Mouse (Mus musculus): ENCODE measurements around the gene Rusc2. TPM values are rescaled to one million over a fixed set of nuclear protein-coding genes. Genes with fewer than 3 reads are reported as not detected.

Gene Rusc2
- polyA plus RNA-seq, 1 experiment from 2014 or later = 1.4 TPM

GRCm38 (mm10) chr4:43453413-43453812, 71.6 kb downstream of the Rusc2 start:
- DNase-seq (ENCODE audit: low spot score) (no peak), ATAC-seq (replicated peaks; ENCODE audit: low FRiP score) (no peak)
- peaks cover 35% of the 10 kb centered on the region for H3K27me3 ChIP-seq (replicated peaks; ENCODE audit: control insufficient read depth, insufficient read depth, low read length)

DNA sequence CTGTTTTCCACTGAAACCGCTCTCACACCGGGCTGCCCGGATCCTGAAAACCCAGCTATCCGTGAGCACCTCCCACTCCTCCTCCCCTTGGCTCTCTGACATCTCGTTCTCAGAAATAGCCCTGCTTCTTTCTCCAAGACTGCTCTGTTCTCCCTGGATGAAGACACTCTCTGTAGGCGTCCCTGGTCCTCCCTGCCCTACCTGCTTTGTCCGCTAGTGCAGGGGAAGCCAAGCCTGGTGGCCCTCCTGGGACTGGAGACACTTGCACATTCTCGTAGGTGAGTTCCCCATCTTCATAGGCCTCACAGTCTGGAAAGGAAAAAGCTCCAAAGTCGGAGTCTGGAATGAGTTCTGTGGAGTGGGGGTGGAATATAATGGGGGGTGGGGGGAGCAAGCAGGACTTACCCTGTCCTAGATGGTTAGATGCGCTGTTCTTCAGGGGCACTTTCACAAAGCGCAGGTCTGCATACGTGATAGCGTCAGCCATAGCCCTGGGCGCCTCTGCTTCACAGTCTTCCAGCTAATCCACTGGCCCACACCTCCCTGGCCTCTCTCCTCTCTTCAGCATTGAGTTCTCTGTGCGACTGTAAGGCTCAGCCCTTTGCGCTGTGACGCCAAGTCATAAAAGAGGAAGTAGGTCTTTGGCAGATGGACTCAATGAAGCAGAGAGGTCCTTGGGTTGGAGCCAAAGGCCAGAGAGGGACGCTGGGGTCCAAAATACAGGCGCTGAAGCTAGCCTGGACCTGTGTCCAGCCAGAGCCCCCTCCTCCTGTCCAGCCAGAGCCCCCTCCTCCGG, 72.5 kb downstream of the Rusc2 start, which contains the start of gene Cd72:
Cd72 (minus strand) TSS at position 588 of the 796 bp plus-strand sequence.
- Histone ChIP-seq H3K27ac (ENCODE audit: low read depth, low read length) (no peak within 1 kb of the TSS), H3K27me3 (replicated peaks; ENCODE audit: control insufficient read depth, insufficient read depth, low read length) (peaks cover 35% of the 10 kb centered on the region), H3K9ac (ENCODE audit: low read depth, low read length) (no peak within 1 kb of the TSS), H3K4me3 (ENCODE audit: low read depth, low read length) (peak within 1 kb of the TSS; percentile 21), H3K4me1 (replicated peaks; ENCODE audit: control insufficient read depth, insufficient read depth, low read length) (no peaks in the 10 kb centered on the region; the same call in 1 of the 2 replicates), H3K9me3 (ENCODE audit: control insufficient read depth, low read length) (no peaks in the 10 kb centered on the region), H3K4me2 (peak within 1 kb of the TSS; percentile 48), H3K36me3 (ENCODE audit: control insufficient read depth, insufficient read depth, low read length) (no peaks in the 10 kb centered on the region)
- ATAC-seq (replicated peaks; ENCODE audit: low FRiP score) (no peak), DNase-seq (ENCODE audit: low spot score) (no peak)
- 24% methylated on average over 20 of the region's 20 CpGs for WGBS

More at GRCm38 (mm10) chr4:43453413-43453812, 71.6 kb downstream of the Rusc2 start:
- Histone ChIP-seq H3K27ac (ENCODE audit: low read depth, low read length) (no peak overlapping the region), H3K36me3 (ENCODE audit: control insufficient read depth, insufficient read depth, low read length) (no peaks in the 10 kb centered on the region), H3K4me1 (replicated peaks; ENCODE audit: control insufficient read depth, insufficient read depth, low read length) (no peaks in the 10 kb centered on the region; the same call in 1 of the 2 replicates), H3K9ac (ENCODE audit: low read depth, low read length) (no peak overlapping the region), H3K4me3 (ENCODE audit: low read depth, low read length) (peak overlapping the region; percentile 21), H3K9me3 (ENCODE audit: control insufficient read depth, low read length) (no peaks in the 10 kb centered on the region), H3K4me2 (peak overlapping the region; percentile 48)
- 2% methylated on average over 18 of the region's 18 CpGs for WGBS

- H3K4me1 ChIP-seq (replicated peaks; ENCODE audit: control insufficient read depth, insufficient read depth, low read length) = no peaks in the 10 kb centered on the region; the same call in 1 of the 2 replicates
- no peak overlapping the region for H3K4me3 ChIP-seq (ENCODE audit: low read depth, low read length)
- no peak overlapping the region for H3K9ac ChIP-seq (ENCODE audit: low read depth, low read length)
- 24% methylated on average over 4 of the region's 4 CpGs for WGBS
- no peaks in the 10 kb centered on the region for H3K36me3 ChIP-seq (ENCODE audit: control insufficient read depth, insufficient read depth, low read length)
- no peak for DNase-seq (ENCODE audit: low spot score)
- peaks cover 31% of the 10 kb centered on the region for H3K27me3 ChIP-seq (replicated peaks; ENCODE audit: control insufficient read depth, insufficient read depth, low read length)
- ATAC-seq (replicated peaks; ENCODE audit: low FRiP score) = no peak
- no peaks in the 10 kb centered on the region for H3K9me3 ChIP-seq (ENCODE audit: control insufficient read depth, low read length)
- H3K27ac ChIP-seq (ENCODE audit: low read depth, low read length) = no peak overlapping the region
- H3K4me2 ChIP-seq = no peak overlapping the region
Observed at GRCm38 (mm10) chr4:43456470-43456869, 74.7 kb downstream of the Rusc2 start.

GRCm38 (mm10) chr4:43457124-43457523, 75.3 kb downstream of the Rusc2 start:
- Histone ChIP-seq H3K4me2 (no peak overlapping the region), H3K36me3 (ENCODE audit: control insufficient read depth, insufficient read depth, low read length) (no peaks in the 10 kb centered on the region), H3K9me3 (ENCODE audit: control insufficient read depth, low read length) (no peaks in the 10 kb centered on the region), H3K4me1 (replicated peaks; ENCODE audit: control insufficient read depth, insufficient read depth, low read length) (no peaks in the 10 kb centered on the region; the same call in 1 of the 2 replicates), H3K9ac (ENCODE audit: low read depth, low read length) (no peak overlapping the region), H3K27ac (ENCODE audit: low read depth, low read length) (no peak overlapping the region), H3K4me3 (ENCODE audit: low read depth, low read length) (no peak overlapping the region), H3K27me3 (replicated peaks; ENCODE audit: control insufficient read depth, insufficient read depth, low read length) (peaks cover 31% of the 10 kb centered on the region)
- WGBS = 23% methylated on average over 8 of the region's 8 CpGs
- no peak for ATAC-seq (replicated peaks; ENCODE audit: low FRiP score)
- no peak for DNase-seq (ENCODE audit: low spot score)

DNA sequence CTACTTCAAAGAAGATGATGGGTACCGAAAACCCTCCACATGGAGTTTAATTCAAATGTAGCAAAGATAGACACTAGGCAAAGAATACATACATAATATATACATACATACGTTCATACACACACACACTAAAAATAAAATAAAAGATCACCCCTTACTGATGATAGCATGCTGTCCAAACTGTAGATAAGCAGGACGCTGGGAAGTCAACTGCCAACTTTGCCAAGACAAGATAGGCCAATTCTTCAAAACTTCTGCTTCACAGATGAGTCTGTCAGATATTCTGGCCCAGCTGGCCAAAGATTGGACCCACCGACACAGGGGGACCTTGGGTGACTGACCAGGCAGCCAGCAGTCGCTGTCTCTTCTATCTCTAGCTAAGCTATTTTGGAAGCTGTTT, 81.3 kb downstream of the Rusc2 start:
- H3K9me3 ChIP-seq (ENCODE audit: control insufficient read depth, low read length) = no peaks in the 10 kb centered on the region
- no peak overlapping the region for H3K4me3 ChIP-seq (ENCODE audit: low read depth, low read length)
- H3K36me3 ChIP-seq (ENCODE audit: control insufficient read depth, insufficient read depth, low read length) = no peaks in the 10 kb centered on the region
- ATAC-seq (replicated peaks; ENCODE audit: low FRiP score) (no peak), DNase-seq (ENCODE audit: low spot score) (no peak)
- H3K4me1 ChIP-seq (replicated peaks; ENCODE audit: control insufficient read depth, insufficient read depth, low read length) = no peaks in the 10 kb centered on the region
- no peak overlapping the region for H3K27ac ChIP-seq (ENCODE audit: low read depth, low read length)
- WGBS = 70% methylated on average over 5 of the region's 5 CpGs
- H3K4me2 ChIP-seq = no peak overlapping the region
- no peaks in the 10 kb centered on the region for H3K27me3 ChIP-seq (replicated peaks; ENCODE audit: control insufficient read depth, insufficient read depth, low read length)
- no peak overlapping the region for H3K9ac ChIP-seq (ENCODE audit: low read depth, low read length)

GRCm38 (mm10) chr4:43465935-43466334, 84.2 kb downstream of the Rusc2 start:
- Histone ChIP-seq H3K9me3 (ENCODE audit: control insufficient read depth, low read length) (no peaks in the 10 kb centered on the region), H3K27ac (ENCODE audit: low read depth, low read length) (no peak overlapping the region), H3K9ac (ENCODE audit: low read depth, low read length) (no peak overlapping the region), H3K4me3 (ENCODE audit: low read depth, low read length) (no peak overlapping the region), H3K27me3 (replicated peaks; ENCODE audit: control insufficient read depth, insufficient read depth, low read length) (no peaks in the 10 kb centered on the region), H3K4me1 (replicated peaks; ENCODE audit: control insufficient read depth, insufficient read depth, low read length) (no peaks in the 10 kb centered on the region), H3K4me2 (no peak overlapping the region), H3K36me3 (ENCODE audit: control insufficient read depth, insufficient read depth, low read length) (no peaks in the 10 kb centered on the region)
- no peak for ATAC-seq (replicated peaks; ENCODE audit: low FRiP score)
- no peak for DNase-seq (ENCODE audit: low spot score)
- 75% methylated on average over 6 of the region's 6 CpGs for WGBS

DNA sequence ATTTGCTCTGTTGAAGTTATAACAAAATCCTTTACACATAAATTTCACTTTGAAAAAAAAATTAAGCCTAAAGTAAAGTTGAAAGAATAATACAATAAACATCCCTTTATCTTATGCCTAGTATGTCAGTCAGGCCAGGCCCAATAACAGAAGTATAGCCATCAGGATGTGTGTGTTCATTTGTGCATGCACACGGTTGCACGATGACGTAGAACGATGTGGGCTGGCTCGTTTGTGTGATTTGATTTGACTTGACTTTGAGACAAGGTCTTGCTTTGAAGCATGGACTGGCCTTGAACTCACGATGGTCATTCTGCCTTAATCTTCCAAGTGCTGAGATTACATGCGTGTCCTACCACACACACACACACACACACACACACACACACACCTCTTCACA, 85.1 kb downstream of the Rusc2 start:
- Histone ChIP-seq H3K27me3 (replicated peaks; ENCODE audit: control insufficient read depth, insufficient read depth, low read length) (no peaks in the 10 kb centered on the region), H3K36me3 (ENCODE audit: control insufficient read depth, insufficient read depth, low read length) (no peaks in the 10 kb centered on the region), H3K4me3 (ENCODE audit: low read depth, low read length) (no peak overlapping the region), H3K4me2 (no peak overlapping the region), H3K27ac (ENCODE audit: low read depth, low read length) (no peak overlapping the region), H3K4me1 (replicated peaks; ENCODE audit: control insufficient read depth, insufficient read depth, low read length) (no peaks in the 10 kb centered on the region), H3K9ac (ENCODE audit: low read depth, low read length) (no peak overlapping the region), H3K9me3 (ENCODE audit: control insufficient read depth, low read length) (no peaks in the 10 kb centered on the region)
- ATAC-seq (replicated peaks; ENCODE audit: low FRiP score) = no peak
- no peak for DNase-seq (ENCODE audit: low spot score)
- 83% methylated on average over 7 of the region's 7 CpGs for WGBS

GRCm38 (mm10) chr4:43470301-43470700, 88.5 kb downstream of the Rusc2 start:
- Histone ChIP-seq H3K27ac (ENCODE audit: low read depth, low read length) (no peak overlapping the region), H3K27me3 (replicated peaks; ENCODE audit: control insufficient read depth, insufficient read depth, low read length) (no peaks in the 10 kb centered on the region), H3K4me3 (ENCODE audit: low read depth, low read length) (no peak overlapping the region), H3K9me3 (ENCODE audit: control insufficient read depth, low read length) (no peaks in the 10 kb centered on the region), H3K9ac (ENCODE audit: low read depth, low read length) (no peak overlapping the region), H3K36me3 (ENCODE audit: control insufficient read depth, insufficient read depth, low read length) (no peaks in the 10 kb centered on the region), H3K4me2 (no peak overlapping the region), H3K4me1 (replicated peaks; ENCODE audit: control insufficient read depth, insufficient read depth, low read length) (no peaks in the 10 kb centered on the region)
- ATAC-seq (replicated peaks; ENCODE audit: low FRiP score) (no peak), DNase-seq (ENCODE audit: low spot score) (no peak)
- 85% methylated on average over 10 of the region's 10 CpGs for WGBS

- no peaks in the 10 kb centered on the region for H3K27me3 ChIP-seq (replicated peaks; ENCODE audit: control insufficient read depth, insufficient read depth, low read length)
- no peak for DNase-seq (ENCODE audit: low spot score)
- no peak overlapping the region for H3K27ac ChIP-seq (ENCODE audit: low read depth, low read length)
- no peak for ATAC-seq (replicated peaks; ENCODE audit: low FRiP score)
- no peak overlapping the region for H3K9ac ChIP-seq (ENCODE audit: low read depth, low read length)
- peaks cover 3% of the 10 kb centered on the region; the same call in 1 of the 2 replicates for H3K4me1 ChIP-seq (replicated peaks; ENCODE audit: control insufficient read depth, insufficient read depth, low read length)
- H3K4me2 ChIP-seq = no peak overlapping the region
- no peaks in the 10 kb centered on the region for H3K36me3 ChIP-seq (ENCODE audit: control insufficient read depth, insufficient read depth, low read length)
- WGBS = 75% methylated on average over 1 of the region's 1 CpGs
- no peak overlapping the region for H3K4me3 ChIP-seq (ENCODE audit: low read depth, low read length)
- no peaks in the 10 kb centered on the region for H3K9me3 ChIP-seq (ENCODE audit: control insufficient read depth, low read length)
Observed at GRCm38 (mm10) chr4:43473636-43474035, 91.9 kb downstream of the Rusc2 start.
